Mouse (Mus musculus): ENCODE results near the gene Dapk1.

DNA sequence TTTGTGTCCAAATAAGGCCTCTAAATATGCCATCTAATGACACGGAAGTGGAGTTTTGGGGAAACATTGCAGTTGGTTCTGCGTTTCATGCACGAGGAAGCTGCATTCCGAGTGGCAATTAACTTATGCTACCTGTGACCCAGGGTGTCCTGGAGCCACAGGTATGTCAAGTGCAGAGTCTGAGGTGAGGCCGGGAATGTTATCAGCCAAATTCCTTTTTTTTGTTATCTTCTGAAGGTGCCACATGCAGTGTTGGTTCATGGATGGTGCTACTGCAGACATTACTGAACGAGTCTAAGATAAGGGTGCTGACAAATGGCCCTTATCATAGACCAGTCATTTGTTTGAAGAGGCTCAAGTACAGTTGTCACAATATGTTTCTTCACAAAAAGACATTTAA, 211.0 kb downstream of the Dapk1 start:
- TF ChIP-seq POLR2A (IDR thresholded peaks at IDR 0.05; ENCODE audit: borderline replicate concordance, low read depth, low read length), result no peak
- no peak for TF ChIP-seq CTCF (IDR thresholded peaks at IDR 0.05; ENCODE audit: low read depth, low read length)
